Mouse (Mus musculus) forebrain, embryonic 12.5 days (tissue): Measurements from ENCODE around the gene Rb1. TPM values are rescaled to one million over a fixed set of nuclear protein-coding genes. Genes with fewer than 3 reads are reported as not detected.

Experiments used
- ATAC-seq: fragments of 200-750 bp; cut with Nextera tagmentation; 2 replicates; pipeline ENCODE4 v1.8.0; 2017; ENCODE audit warnings: moderate TSS enrichment; ENCODE audit not compliant: low FRiP score
- H3K27ac ChIP-seq: fragments of 300-500 bp; sonication (generic); 2 replicates; pipeline ENCODE4 v1.5.1; 2016; ENCODE audit warnings: mild to moderate bottlenecking
- H3K27me3 ChIP-seq: fragments of 300-500 bp; sonication (generic); 2 replicates; pipeline ENCODE4 v1.6.1; 2016; ENCODE audit warnings: mild to moderate bottlenecking
- H3K36me3 ChIP-seq: fragments of 300-500 bp; sonication (generic); replicated peaks from 2 replicates; pipeline ENCODE4 v1.6.1; 2016; ENCODE audit warnings: mild to moderate bottlenecking
- H3K4me1 ChIP-seq: fragments of 300-500 bp; sonication (generic); 2 replicates; pipeline ENCODE4 v1.6.1; 2016
- H3K4me2 ChIP-seq: fragments of 300-500 bp; sonication (generic); 2 replicates; pipeline ENCODE4 v1.6.1; 2016; ENCODE audit warnings: mild to moderate bottlenecking, moderate library complexity
- H3K4me3 ChIP-seq: fragments of 300-500 bp; sonication (generic); replicated peaks from 2 replicates; pipeline ENCODE4 v1.5.1; 2016; ENCODE audit warnings: mild to moderate bottlenecking
- H3K9ac ChIP-seq: fragments of 300-500 bp; sonication (generic); 2 replicates; pipeline ENCODE4 v1.6.1; 2016; ENCODE audit warnings: mild to moderate bottlenecking
- H3K9me3 ChIP-seq: fragments of 300-500 bp; sonication (generic); 2 replicates; pipeline ENCODE4 v1.6.1; 2016
- WGBS: fragments of 180-500 bp; shearing (Covaris S2); methylation state at CpG from one replicate; pipeline ENCODE4 v1.1.7; 2016; 5-methylcytosine and 5-hydroxymethylcytosine counted together
- polyA plus RNA-seq: library from polyadenylated mRNA; unstranded; fragments of >200 nt; fragmentation: Nextera tagmentation; extraction: Ambion mirVana; gene quantifications from 2 replicates; pipeline ENCODE4 v1.2.1, GENCODE M21; 2016

Rb1 gene
- polyA plus RNA-seq, 1 experiment from 2014 or later, result 30.4 TPM

DNA sequence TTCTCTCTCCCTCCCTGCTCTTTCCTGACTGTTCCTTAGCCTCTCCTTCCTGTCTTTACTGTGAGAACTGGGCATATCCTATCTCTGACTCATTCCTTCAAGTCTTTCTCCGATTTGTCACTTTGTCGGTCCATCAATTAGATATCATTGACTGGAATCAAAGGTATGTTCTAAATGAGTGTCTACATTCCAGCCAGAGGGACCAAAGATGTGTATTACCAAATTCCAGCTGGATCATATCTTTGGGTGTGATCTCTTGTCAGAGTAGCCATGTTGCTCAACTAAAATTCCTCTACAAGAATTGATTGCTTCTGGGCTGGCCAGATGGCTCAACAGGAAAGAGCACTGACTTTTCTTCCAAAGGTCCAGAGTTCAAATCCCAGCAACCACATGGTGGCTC is 32.0 kb downstream of the Rb1 start:
- H3K27ac ChIP-seq, result no peak overlapping the region
- no peak for ATAC-seq
- no peaks in the 10 kb centered on the region for H3K27me3 ChIP-seq
- H3K4me1 ChIP-seq, result no peaks in the 10 kb centered on the region
- no peaks in the 10 kb centered on the region for H3K9me3 ChIP-seq
- H3K36me3 ChIP-seq, result peaks cover 4% of the 10 kb centered on the region; the same call in 1 of the 2 replicates
- no peak overlapping the region for H3K9ac ChIP-seq
- WGBS, result 90% methylated on average over 2 of the region's 2 CpGs
- H3K4me3 ChIP-seq, result no peak overlapping the region
- no peak overlapping the region for H3K4me2 ChIP-seq

DNA sequence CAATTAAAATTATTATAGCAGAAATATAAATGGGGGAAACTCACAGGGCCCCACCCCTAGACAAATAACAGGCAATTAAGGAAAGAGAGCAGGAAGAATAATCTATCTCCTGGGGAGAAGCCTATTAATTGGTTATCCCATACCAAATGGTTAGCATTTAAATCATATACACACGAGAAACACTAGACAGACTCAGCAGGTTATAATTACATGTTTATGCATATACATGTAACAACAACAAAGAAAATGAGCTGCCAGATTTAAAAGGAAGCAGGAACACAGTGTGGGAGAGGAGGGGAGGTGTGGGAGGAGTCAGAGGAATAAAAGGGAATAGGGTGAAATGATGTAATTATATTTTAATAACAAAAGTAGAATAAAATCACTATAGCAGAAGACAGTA is 33.2 kb downstream of the Rb1 start:
- Histone ChIP-seq H3K4me2 (no peak overlapping the region), H3K36me3 (peaks cover 4% of the 10 kb centered on the region; the same call in 1 of the 2 replicates), H3K27ac (no peak overlapping the region), H3K9me3 (no peaks in the 10 kb centered on the region), H3K9ac (no peak overlapping the region), H3K27me3 (no peaks in the 10 kb centered on the region), H3K4me1 (no peaks in the 10 kb centered on the region), H3K4me3 (no peak overlapping the region)
- 16% methylated on average over 1 of the region's 1 CpGs for WGBS
- no peak for ATAC-seq

DNA sequence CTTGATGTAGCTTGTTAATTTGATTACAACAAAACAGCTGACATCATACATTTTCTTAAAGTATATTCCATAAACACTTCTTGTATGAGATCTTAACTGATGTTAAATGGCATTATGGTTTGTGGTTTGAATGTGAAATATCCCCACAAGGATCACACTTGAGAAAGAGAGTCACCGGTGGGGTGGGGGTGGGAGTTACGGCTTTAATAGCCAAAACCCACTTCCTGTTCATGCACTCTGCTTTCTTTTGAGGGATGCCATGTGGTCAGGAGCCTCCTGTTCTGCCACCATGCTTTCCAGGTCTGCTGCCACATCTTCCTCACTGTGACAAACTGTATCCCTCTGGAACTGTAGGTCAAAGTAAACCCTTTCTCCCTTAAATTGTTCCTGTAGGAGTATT is 35.7 kb downstream of the Rb1 start:
- no peaks in the 10 kb centered on the region for H3K27me3 ChIP-seq
- H3K4me2 ChIP-seq, result no peak overlapping the region
- no peak overlapping the region for H3K4me3 ChIP-seq
- H3K4me1 ChIP-seq, result no peaks in the 10 kb centered on the region
- no peaks in the 10 kb centered on the region for H3K9me3 ChIP-seq
- no peak overlapping the region for H3K27ac ChIP-seq
- no peak overlapping the region for H3K9ac ChIP-seq
- H3K36me3 ChIP-seq, result no peaks in the 10 kb centered on the region
- 91% methylated on average over 2 of the region's 2 CpGs for WGBS
- ATAC-seq, result no peak

DNA sequence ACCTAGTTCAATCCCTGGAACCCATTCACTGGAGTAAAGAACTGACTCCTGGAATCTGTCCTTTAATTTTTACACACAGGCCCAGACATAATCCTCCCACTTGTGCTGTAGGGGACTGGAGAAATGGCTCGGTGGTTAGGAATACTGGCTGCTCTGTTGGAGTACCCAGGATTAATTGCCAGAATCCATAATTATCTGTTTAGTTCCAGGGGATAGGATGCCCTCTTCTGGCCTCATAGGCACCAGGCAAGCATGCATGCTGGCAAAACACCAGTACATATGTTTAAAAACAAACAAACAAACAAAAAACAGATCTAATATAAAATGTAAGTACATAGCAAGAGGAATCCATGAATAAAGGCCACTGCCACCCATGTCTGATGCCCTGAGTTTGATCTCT is 44.6 kb downstream of the Rb1 start:
- Histone ChIP-seq H3K27ac (no peak overlapping the region), H3K4me2 (no peak overlapping the region), H3K4me1 (peaks cover 3% of the 10 kb centered on the region), H3K9me3 (no peaks in the 10 kb centered on the region), H3K9ac (no peak overlapping the region), H3K4me3 (no peak overlapping the region), H3K27me3 (no peaks in the 10 kb centered on the region), H3K36me3 (no peaks in the 10 kb centered on the region)
- ATAC-seq, result no peak
- 4% methylated on average over 1 of the region's 1 CpGs for WGBS

DNA sequence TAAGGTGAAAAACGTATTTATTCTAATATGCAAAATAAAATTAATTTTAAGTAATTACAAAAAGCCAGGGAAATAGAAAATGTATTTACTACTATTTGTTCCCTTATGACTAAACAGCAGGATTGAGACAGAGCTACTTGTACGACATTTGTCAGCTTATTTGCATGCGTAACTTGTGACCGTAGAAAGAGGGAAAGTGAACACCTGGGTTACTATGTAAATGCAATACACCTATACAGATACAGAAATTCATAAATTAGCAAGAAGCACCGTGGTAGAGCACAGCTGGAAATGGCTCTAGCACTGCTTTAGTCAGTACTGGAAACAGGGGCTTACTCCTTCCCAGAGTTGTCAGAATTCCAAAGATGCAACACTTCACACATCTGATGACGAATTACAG is 46.5 kb downstream of the Rb1 start:
- Histone ChIP-seq H3K9me3 (no peaks in the 10 kb centered on the region), H3K27ac (no peak overlapping the region), H3K4me3 (no peak overlapping the region), H3K9ac (no peak overlapping the region), H3K36me3 (no peaks in the 10 kb centered on the region), H3K27me3 (no peaks in the 10 kb centered on the region), H3K4me1 (peaks cover 6% of the 10 kb centered on the region), H3K4me2 (no peak overlapping the region)
- ATAC-seq, result no peak
- WGBS, result 87% methylated on average over 6 of the region's 6 CpGs

DNA sequence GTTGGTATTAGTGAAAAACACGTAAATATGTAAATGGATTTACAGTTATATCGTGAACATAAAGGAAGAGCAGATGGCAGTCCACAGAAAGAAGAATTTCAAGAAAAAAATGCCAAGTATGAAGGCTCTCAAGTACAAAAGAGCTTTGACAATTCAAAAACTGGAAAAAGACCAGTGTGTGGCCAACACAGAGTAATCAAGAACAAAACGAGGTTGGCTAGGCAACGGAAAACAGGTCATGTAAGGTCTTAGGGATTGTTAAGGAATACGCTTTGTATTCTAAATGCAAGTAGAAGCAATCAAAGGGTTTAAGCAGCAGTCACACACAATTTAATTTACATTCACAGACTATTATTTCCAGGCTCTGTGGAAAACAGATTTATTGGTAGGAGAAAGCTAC is 53.8 kb downstream of the Rb1 start:
- H3K27ac ChIP-seq, result no peak overlapping the region
- no peaks in the 10 kb centered on the region for H3K9me3 ChIP-seq
- WGBS, result 19% methylated on average over 5 of the region's 5 CpGs
- no peaks in the 10 kb centered on the region for H3K27me3 ChIP-seq
- ATAC-seq, result no peak
- H3K9ac ChIP-seq, result no peak overlapping the region
- H3K4me1 ChIP-seq, result peaks cover 18% of the 10 kb centered on the region
- no peak overlapping the region for H3K4me2 ChIP-seq
- no peak overlapping the region for H3K4me3 ChIP-seq
- no peaks in the 10 kb centered on the region for H3K36me3 ChIP-seq

DNA sequence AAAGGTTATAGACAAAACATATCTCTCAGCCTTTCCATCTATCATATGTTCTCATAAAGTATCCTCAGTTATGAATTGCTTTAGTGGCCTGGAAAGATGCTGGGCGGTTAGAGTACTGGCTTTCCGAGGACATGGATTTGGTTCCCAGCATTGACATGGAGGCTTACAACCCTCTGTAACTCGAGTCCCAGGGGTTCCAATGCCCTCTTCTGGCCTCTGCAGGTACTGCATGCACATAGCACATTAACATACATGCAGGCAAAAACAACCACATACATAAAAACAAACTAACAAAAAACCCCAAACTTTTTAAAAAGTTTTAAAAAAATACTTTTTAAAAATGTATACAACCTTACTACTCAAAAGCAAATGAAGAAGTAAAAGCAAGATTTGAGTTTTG is 59.5 kb downstream of the Rb1 start:
- H3K9me3 ChIP-seq, result peaks cover 10% of the 10 kb centered on the region
- no peak overlapping the region for H3K9ac ChIP-seq
- H3K36me3 ChIP-seq, result peaks cover 25% of the 10 kb centered on the region
- no peak overlapping the region for H3K27ac ChIP-seq
- H3K4me2 ChIP-seq, result no peak overlapping the region
- H3K27me3 ChIP-seq, result no peaks in the 10 kb centered on the region
- no peaks in the 10 kb centered on the region for H3K4me1 ChIP-seq
- WGBS, result 83% methylated on average over 3 of the region's 3 CpGs
- no peak for ATAC-seq
- H3K4me3 ChIP-seq, result no peak overlapping the region

DNA sequence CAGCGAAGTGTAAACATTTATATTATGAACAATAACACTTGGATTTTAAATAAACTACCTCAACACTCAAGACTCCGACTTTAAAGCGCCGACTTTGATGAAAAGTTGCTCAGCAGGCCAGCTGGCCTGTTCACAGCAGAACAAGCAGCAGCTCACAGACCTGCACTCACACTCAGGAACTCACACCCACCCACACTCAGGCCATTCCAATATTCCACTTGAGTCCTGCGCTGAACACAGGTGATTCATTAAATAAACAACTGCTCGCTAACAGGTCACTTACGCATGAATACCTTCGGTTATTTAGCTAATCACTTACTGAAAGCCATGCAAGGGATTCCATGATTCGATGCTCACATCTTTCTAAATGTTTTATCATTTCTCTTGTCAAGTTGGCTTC is 63.4 kb downstream of the Rb1 start:
- Histone ChIP-seq H3K4me1 (no peaks in the 10 kb centered on the region), H3K4me2 (no peak overlapping the region), H3K9ac (no peak overlapping the region), H3K27ac (no peak overlapping the region), H3K27me3 (no peaks in the 10 kb centered on the region), H3K9me3 (peaks cover 10% of the 10 kb centered on the region), H3K4me3 (no peak overlapping the region), H3K36me3 (peaks cover 25% of the 10 kb centered on the region)
- WGBS, result 92% methylated on average over 9 of the region's 9 CpGs
- no peak for ATAC-seq

DNA sequence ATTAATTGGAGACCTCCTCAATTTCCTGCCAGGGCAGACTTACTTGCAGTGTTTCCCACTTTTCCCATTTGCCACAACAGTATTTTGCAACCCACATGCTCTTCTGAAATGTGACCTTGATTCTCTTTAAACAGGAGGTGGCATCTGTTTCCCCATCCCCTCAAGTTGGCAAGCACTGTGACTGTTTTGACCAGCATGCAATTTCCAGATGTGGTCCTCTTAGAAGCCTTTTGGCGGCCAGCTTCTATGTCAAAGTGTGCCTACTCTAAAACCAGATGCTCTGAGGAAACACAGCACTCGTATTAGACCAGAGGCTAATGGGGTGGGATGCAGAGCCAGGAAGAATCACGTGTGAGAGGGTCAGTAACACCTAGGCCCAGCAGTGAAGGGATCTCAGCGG is 67.4 kb downstream of the Rb1 start:
- H3K9ac ChIP-seq, result no peak overlapping the region
- H3K27ac ChIP-seq, result no peak overlapping the region
- ATAC-seq, result no peak
- peaks cover 10% of the 10 kb centered on the region for H3K36me3 ChIP-seq
- no peaks in the 10 kb centered on the region for H3K27me3 ChIP-seq
- H3K4me3 ChIP-seq, result no peak overlapping the region
- WGBS, result 70% methylated on average over 4 of the region's 4 CpGs
- H3K9me3 ChIP-seq, result no peaks in the 10 kb centered on the region
- H3K4me1 ChIP-seq, result no peaks in the 10 kb centered on the region
- H3K4me2 ChIP-seq, result no peak overlapping the region

DNA sequence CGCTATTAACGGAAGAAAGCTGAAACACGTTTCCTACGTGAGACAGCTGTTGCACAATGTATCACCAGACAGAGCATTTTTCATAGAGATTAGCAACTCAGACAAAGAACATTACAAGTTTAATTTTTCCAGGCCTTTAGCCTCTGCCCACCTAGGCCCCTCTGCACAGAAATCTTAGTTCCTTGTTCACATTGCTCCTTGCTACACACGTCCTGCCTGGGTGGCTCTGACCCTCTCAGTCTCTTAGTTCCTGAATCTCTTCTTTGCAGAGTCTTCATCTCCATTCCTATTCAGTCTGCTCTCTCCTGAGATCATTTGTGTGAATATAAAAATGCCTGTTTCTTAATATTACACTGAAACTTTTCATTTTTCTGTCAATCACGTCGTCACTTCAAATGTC is 68.3 kb downstream of the Rb1 start:
- Histone ChIP-seq H3K27me3 (no peaks in the 10 kb centered on the region), H3K4me2 (no peak overlapping the region), H3K4me1 (no peaks in the 10 kb centered on the region), H3K9me3 (no peaks in the 10 kb centered on the region), H3K4me3 (no peak overlapping the region), H3K36me3 (peaks cover 4% of the 10 kb centered on the region), H3K9ac (no peak overlapping the region), H3K27ac (no peak overlapping the region)
- no peak for ATAC-seq
- 81% methylated on average over 7 of the region's 7 CpGs for WGBS

DNA sequence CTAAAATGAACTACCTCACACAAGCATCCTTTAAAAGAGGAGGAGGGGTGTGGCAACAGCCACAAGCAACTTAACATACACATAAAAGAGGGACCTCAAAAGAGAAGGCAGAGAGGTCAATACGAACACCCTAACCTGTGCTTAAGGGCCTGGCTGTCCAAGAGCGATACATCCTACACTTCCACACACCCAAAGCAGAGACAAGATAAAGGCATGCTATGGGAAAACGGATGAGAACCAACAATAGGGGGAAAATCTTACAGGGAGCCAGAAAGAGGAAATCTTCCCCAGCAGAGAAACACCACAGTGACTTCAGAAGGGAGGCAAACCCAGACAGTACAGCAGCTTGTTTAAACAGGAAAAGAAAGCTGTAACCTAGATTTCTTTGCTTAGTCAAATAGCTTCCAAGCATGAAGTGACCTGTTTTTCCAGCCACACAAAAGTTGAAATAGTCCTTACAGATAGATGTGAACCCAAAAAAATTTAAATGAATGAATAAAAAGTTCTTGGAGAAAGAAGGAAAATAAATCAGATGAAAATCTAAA is 70.1 kb downstream of the Rb1 start:
- no peak overlapping the region for H3K4me3 ChIP-seq
- 65% methylated on average over 3 of the region's 3 CpGs for whole genome bisulfite sequencing
- H3K9me3 ChIP-seq, result no peaks in the 10 kb centered on the region
- H3K4me1 ChIP-seq, result no peaks in the 10 kb centered on the region
- H3K9ac ChIP-seq, result no peak overlapping the region
- H3K36me3 ChIP-seq, result no peaks in the 10 kb centered on the region
- H3K27me3 ChIP-seq, result no peaks in the 10 kb centered on the region
- no peak overlapping the region for H3K27ac ChIP-seq
- ATAC-seq, result no peak
- no peak overlapping the region for H3K4me2 ChIP-seq

DNA sequence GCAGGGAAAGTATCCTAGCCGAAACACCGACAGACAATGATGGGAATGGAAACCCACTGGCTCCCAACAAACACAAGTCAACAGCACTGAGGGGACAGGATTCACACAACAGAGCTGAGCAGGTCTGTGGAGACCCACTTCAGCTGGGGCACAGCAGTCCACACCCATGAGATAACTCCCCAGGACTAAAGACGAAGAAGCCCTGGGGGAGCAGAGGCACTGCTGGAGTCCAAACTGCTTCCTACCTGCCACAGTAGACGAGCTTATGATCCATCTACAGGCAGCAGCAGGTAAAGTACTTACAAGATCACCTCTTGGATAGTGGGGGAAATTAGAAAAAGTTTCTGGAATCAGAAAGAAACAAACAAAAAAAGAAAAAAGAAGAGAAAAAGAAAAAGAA is 71.2 kb downstream of the Rb1 start:
- Histone ChIP-seq H3K27me3 (no peaks in the 10 kb centered on the region), H3K4me2 (no peak overlapping the region), H3K4me3 (no peak overlapping the region), H3K36me3 (no peaks in the 10 kb centered on the region), H3K9me3 (no peaks in the 10 kb centered on the region), H3K9ac (no peak overlapping the region), H3K4me1 (no peaks in the 10 kb centered on the region), H3K27ac (no peak overlapping the region)
- ATAC-seq, result no peak
- 72% methylated on average over 4 of the region's 4 CpGs for WGBS

DNA sequence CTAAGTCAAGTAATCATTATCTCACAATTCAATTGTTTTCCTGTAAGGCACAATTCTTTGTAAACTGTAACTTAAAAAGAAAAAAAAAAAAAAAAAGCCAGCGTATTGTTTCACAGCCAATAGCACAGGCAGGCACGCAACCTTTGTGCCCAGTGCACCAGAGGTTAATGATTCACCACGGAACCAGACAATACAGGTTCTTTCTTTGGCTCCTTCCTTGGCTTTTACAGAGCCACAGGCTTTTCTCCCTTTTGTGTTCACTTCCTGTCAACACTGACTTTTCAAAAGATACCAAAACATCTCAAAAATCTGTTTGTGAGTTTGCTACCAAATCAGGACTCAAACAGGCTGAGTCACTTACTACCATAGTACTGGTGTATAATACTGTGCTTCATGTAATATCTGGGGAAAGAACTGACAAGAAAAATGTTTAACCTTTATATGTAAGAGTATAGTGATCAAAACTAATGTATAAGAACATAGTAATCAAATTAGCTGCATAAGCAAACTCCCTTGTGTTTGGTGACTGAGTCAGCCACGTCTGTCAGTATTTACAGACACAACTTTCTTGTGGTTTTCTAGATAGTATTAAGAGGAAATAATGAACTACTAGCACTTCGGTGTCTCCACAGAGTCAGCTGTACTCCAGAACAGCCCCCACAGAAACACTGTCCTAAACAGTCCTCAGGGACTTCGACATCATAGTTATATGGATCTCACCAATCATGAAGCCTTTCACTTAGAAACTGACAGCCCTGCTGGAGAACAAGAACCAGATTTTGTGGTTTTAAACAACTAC is 72.0 kb downstream of the Rb1 start:
- no peak overlapping the region for H3K4me2 ChIP-seq
- no peaks in the 10 kb centered on the region for H3K36me3 ChIP-seq
- no peak overlapping the region for H3K27ac ChIP-seq
- H3K27me3 ChIP-seq, result no peaks in the 10 kb centered on the region
- H3K4me1 ChIP-seq, result no peaks in the 10 kb centered on the region
- 45% methylated on average over 6 of the region's 6 CpGs for WGBS
- no peak overlapping the region for H3K9ac ChIP-seq
- no peak for ATAC-seq
- H3K9me3 ChIP-seq, result no peaks in the 10 kb centered on the region
- H3K4me3 ChIP-seq, result no peak overlapping the region
